Mouse (Mus musculus) ES-E14 (cell line): ENCODE results near the gene Hoxc12. TPM values are rescaled to one million over a fixed set of nuclear protein-coding genes. Genes with fewer than 3 reads are reported as not detected.
A peak's percentile ranks its signal among the peaks of the same experiment; 100 is the strongest.

Source experiments
- DNase-seq: peaks from one replicate; pipeline ENCODE4 v3.0.0-alpha.2; 2013; ENCODE audit warnings: low read depth, low spot score
- H3K27ac ChIP-seq: 2 replicates; pipeline ENCODE4 v1.5.1; 2012; ENCODE audit warnings: low read depth, mild to moderate bottlenecking, low read length, moderate library complexity, mixed read lengths; ENCODE audit not compliant: poor library complexity, insufficient read depth, severe bottlenecking
- H3K36me3 ChIP-seq: 2 replicates; pipeline ENCODE4 v1.6.1; 2012; ENCODE audit warnings: mild to moderate bottlenecking, low read length, moderate library complexity, mixed read lengths; ENCODE audit not compliant: control insufficient read depth, poor library complexity, insufficient read depth, severe bottlenecking
- H3K4me1 ChIP-seq, 2 experiments: fragments of 150-350 bp in 1 of 2; sonication (generic) in 1 of 2; 2 replicates each; pipeline ENCODE4 v1.6.1; 2012; ENCODE audit warnings: low read length in 2 of 2, mild to moderate bottlenecking in 1 of 2, mixed read lengths in 1 of 2; ENCODE audit not compliant: control insufficient read depth in 2 of 2, insufficient read depth in 2 of 2, poor library complexity in 1 of 2
- H3K4me3 ChIP-seq, 2 experiments: fragments of 150-350 bp in 1 of 2; sonication (generic) in 1 of 2; 2 replicates each; pipeline ENCODE4 v1.5.1; 2012; ENCODE audit warnings: low read length in 2 of 2, low read depth in 1 of 2, mild to moderate bottlenecking in 1 of 2, mixed read lengths in 1 of 2; ENCODE audit not compliant: insufficient read depth in 1 of 2, poor library complexity in 1 of 2, severe bottlenecking in 1 of 2
- H3K9ac ChIP-seq: 2 replicates; pipeline ENCODE4 v1.6.1; 2012; ENCODE audit warnings: low read depth, mild to moderate bottlenecking, low read length, mixed read lengths; ENCODE audit not compliant: poor library complexity, insufficient read depth, severe bottlenecking
- H3K9me3 ChIP-seq: fragments of 150-350 bp; sonication (generic); 2 replicates; pipeline ENCODE4 v1.6.1; 2012; ENCODE audit warnings: low read depth, mild to moderate bottlenecking, low read length; ENCODE audit not compliant: control insufficient read depth, insufficient read depth
- CHD2 ChIP-seq: IDR thresholded peaks from 2 replicates; pipeline ENCODE4 v1.6.1; 2014; ENCODE audit warnings: mild to moderate bottlenecking, low read depth, low read length, inconsistent platforms
- HCFC1 ChIP-seq: IDR thresholded peaks from 2 replicates; pipeline ENCODE4 v1.6.1; 2012; ENCODE audit warnings: low read length, inconsistent platforms, borderline replicate concordance; ENCODE audit not compliant: insufficient read depth
- MAFK ChIP-seq: IDR thresholded peaks from 2 replicates; pipeline ENCODE4 v1.6.1; 2014; ENCODE audit warnings: mild to moderate bottlenecking, low read depth, low read length, inconsistent platforms; ENCODE audit not compliant: insufficient read depth
- ZC3H11A ChIP-seq: IDR thresholded peaks from 2 replicates; pipeline ENCODE4 v1.6.1; 2012; ENCODE audit warnings: low read depth, mild to moderate bottlenecking, inconsistent platforms, low read length, borderline replicate concordance
- ZNF384 ChIP-seq: IDR thresholded peaks from 2 replicates; pipeline ENCODE4 v1.6.1; 2012; ENCODE audit warnings: low read depth, low read length, inconsistent platforms
- in situ Hi-C, 2 experiments: fragments of 600-800 bp; cut with MboI; formaldehyde crosslinking; loops; one replicate each; pipeline ENCODE4 v1.15.1; 2025; ENCODE audit warnings: low sequenced_read_pairs in 2 of 2, inconsistent platforms in 1 of 2; ENCODE audit not compliant: unreplicated experiment in 2 of 2
- total RNA-seq: library from RNA; depleted of rRNA; stranded (reverse); fragments of 300-350 nt; gene quantifications from 2 replicates; pipeline ENCODE4 v1.2.3, GENCODE M21; 2012

The Hoxc12 gene
- total RNA-seq, 1 experiment, result 1.9 TPM

DNA sequence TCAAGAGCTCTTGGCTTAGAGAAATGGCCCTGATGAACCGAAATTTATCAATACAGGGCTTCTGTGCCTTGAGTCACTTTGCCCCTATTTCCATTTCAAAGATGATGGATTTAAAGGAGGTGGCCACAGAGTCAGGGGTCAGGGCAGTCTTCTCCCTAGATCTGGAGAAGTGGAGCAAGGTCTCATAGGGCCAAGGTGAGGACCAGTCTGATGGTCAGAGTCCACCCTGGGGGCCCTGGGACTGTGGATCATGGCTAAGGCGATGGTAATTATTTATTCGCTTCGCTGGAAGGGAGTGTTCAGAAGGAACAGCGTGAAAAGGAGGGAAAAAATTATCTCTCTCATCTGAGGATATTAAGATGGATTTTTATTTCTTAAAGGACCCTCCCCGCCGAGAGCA, 38.5 kb downstream of the Hoxc12 start:
- TF ChIP-seq ZNF384, result no peak
- peaks cover 0 to 6% of the 10 kb centered on the region in 2 experiments; a peak in 1 of 4 replicates for H3K4me1 ChIP-seq
- no peak overlapping the region for H3K9ac ChIP-seq
- DNase-seq, result no peak
- no peaks in the 10 kb centered on the region for H3K9me3 ChIP-seq
- no peak overlapping the region for H3K4me3 ChIP-seq
- no peaks in the 10 kb centered on the region for H3K36me3 ChIP-seq
- in situ Hi-C loops, result loop anchor here in 1 of 2 experiments (25.0 kb wide), 1 partner anchor 337 kb away; the partner anchor contains the start of gene Gpr84
- no peak overlapping the region for H3K27ac ChIP-seq

DNA sequence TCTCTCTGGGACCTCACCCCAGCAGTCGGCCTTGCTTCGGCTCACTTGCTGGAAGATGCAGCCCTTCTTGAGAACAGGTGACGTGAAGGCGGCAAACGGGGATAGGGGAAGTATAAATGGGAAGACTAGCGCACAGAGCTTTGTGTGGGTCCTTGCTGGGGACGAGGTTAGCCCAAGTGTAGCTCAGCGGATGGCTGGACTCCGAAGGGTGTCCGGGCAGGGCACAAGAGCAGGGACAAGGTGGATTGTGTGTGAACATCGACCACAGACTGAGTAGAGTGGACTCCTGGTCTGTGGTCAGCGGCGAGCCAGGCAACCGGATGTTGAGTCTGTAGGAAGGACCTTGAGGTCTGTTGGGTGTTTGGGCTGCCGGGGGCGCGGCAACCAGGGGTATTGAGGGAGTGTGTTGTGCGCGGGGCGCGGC, 39.1 kb downstream of the Hoxc12 start:
- peaks cover 0 to 6% of the 10 kb centered on the region in 2 experiments; a peak in 1 of 4 replicates for H3K4me1 ChIP-seq
- no peak overlapping the region for H3K9ac ChIP-seq
- in situ Hi-C loops, result loop anchor here in 1 of 2 experiments (25.0 kb wide), 1 partner anchor 337 kb away; the partner anchor contains the start of gene Gpr84
- TF ChIP-seq CHD2 (no peak), ZC3H11A (no peak), MAFK (no peak), ZNF384 (no peak), HCFC1 (no peak)
- no peaks in the 10 kb centered on the region for H3K36me3 ChIP-seq
- H3K4me3 ChIP-seq, result peak overlapping the region in 1 of 2 experiments; percentile 20; a peak in 1 of 4 replicates
- H3K27ac ChIP-seq, result no peak overlapping the region
- no peak for DNase-seq
- no peaks in the 10 kb centered on the region for H3K9me3 ChIP-seq

DNA sequence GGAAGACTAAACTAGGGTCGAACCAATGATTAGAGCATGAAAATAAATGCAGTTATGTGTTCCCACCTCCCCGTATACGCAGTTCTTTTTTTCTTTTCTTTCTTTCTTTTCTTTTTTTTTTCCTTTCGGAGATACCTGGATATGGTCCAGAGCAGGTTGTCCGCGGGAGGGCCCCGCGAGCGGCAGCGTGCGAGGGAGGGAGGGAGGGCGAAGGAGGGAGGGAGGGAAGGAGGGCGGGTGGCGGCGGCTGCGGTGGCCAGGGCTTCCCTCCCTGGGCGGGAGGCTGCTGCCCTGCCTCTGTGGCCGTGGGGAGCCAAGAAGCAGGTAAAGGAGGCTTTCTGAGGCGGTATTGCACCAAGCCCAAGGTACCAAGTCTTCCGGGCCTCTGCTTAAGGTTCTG, 39.6 kb downstream of the Hoxc12 start, which contains the start of gene Hoxc9:
TSS of gene Hoxc9 (plus strand) at position 269 of the 400 bp plus-strand sequence.
- in situ Hi-C loops, result loop anchor here in 1 of 2 experiments (25.0 kb wide), 1 partner anchor 336 kb away; the partner anchor contains the start of gene Gpr84
- Histone ChIP-seq H3K9me3 (no peaks in the 10 kb centered on the region), H3K9ac (no peak within 1 kb of the TSS), H3K4me1 (peaks cover 0 to 6% of the 10 kb centered on the region in 2 experiments; a peak in 1 of 4 replicates), H3K27ac (no peak within 1 kb of the TSS), H3K36me3 (no peaks in the 10 kb centered on the region), H3K4me3 (peak within 1 kb of the TSS; percentile 2 to 20; a peak in 2 of 4 replicates)
- TF ChIP-seq CHD2, result no peak
- 0 out of 2 replicates have a peak, but pooled peaks have one; percentile 18 for TF ChIP-seq HCFC1
- no peak for TF ChIP-seq ZNF384
- no peak for TF ChIP-seq MAFK
- no peak for DNase-seq

DNA sequence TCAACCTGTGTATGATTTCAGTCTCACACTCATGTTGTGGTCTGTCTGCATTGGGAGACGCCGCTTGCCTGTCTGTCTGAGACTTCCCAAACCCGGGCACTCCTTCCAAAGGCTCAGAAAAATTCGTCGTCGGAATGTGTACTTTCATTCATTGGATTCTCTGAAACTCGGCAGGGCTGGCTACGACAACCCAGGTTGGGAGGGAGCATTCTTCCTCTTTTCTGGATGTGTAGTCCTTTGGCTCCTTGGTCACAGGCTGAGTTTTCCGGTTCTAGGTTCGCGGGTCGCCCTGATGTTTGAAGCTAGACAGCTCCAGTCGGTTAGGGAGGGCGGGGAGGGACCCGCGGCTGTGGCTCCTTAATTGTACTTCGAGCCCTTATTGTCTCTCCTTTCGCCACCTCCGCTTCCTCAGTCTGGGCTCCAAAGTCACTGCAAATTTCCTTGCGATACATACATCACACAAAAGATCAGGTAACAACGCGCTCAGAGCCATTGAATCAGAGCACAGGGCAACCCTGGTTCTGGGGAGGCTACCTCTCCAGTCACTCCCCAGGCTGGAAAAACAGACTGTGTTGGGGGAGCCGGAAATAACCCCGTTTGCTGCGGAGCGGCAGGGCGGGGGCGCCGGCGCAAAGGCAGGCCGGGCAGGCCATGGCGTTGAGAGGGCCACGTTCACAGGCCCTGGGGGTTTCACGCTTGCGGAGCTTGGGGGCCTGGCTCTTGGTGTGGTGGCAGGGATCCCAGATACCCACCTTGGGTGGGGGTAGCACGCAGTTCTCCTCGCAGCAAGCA, 40.3 kb downstream of the Hoxc12 start:
- no peak overlapping the region for H3K27ac ChIP-seq
- TF ChIP-seq MAFK, result no peak
- TF ChIP-seq ZNF384, result no peak
- no peak for TF ChIP-seq HCFC1
- no peak for TF ChIP-seq ZC3H11A
- no peak for TF ChIP-seq CHD2
- no peak for DNase-seq
- peak overlapping the region; percentile 2 to 18; a peak in 2 of 4 replicates for H3K4me3 ChIP-seq
- H3K9me3 ChIP-seq, result no peaks in the 10 kb centered on the region
- H3K4me1 ChIP-seq, result peaks cover 0 to 6% of the 10 kb centered on the region in 2 experiments; a peak in 1 of 4 replicates
- H3K36me3 ChIP-seq, result no peaks in the 10 kb centered on the region
- in situ Hi-C loops, result loop anchor here in 1 of 2 experiments (25.0 kb wide), 1 partner anchor 335 kb away; the partner anchor contains the start of gene Gpr84
- no peak overlapping the region for H3K9ac ChIP-seq
